ENCODE assay signal across 13 mouse cellular contexts in genomic region chr9:114988610-114989327, GRCm38 (mm10). TPM values are rescaled to one million over a fixed set of nuclear protein-coding genes. Genes with fewer than 3 reads are reported as not detected.
A peak's percentile ranks its signal among the peaks of the same experiment; 100 is the strongest.
DNase-seq lines count a peak whose midpoint lies in the region; ATAC-seq and TF ChIP-seq lines count a peak whose summit lies in the region.
"Had no signal": no experiment of that assay in that cellular context is flagged by ENCODE, and none has a peak within 500 bp of the region (broad histone marks: within the 10 kb centered on the region; RNA-seq: fewer than 3 reads in every experiment).

No protein-coding gene starts in this region.

- no peak overlapping the region for H3K27ac ChIP-seq in stomach, embryonic 16.5 days (ENCODE audit: low read length)
- no peak overlapping the region for H3K27ac ChIP-seq in stomach, postnatal 0 days (replicated peaks)
- H3K27ac ChIP-seq: neural tube, embryonic 12.5 days had no signal

- H3K27me3 ChIP-seq in stomach, embryonic 16.5 days (ENCODE audit: control insufficient read depth, insufficient read depth, low read length) = no peaks in the 10 kb centered on the region
- no peaks in the 10 kb centered on the region for H3K27me3 ChIP-seq in stomach, postnatal 0 days (ENCODE audit: control insufficient read depth, insufficient read depth, low read length)
- H3K27me3 ChIP-seq: neural tube, embryonic 12.5 days had no signal

- TF ChIP-seq EP300 in stomach, postnatal 0 days (optimal IDR thresholded peaks at IDR 0.05) = no peak

- no peak for TF ChIP-seq CTCF in stomach, postnatal 0 days (IDR thresholded peaks at IDR 0.05; ENCODE audit: low read depth)

- H3K4me3 ChIP-seq in stomach, embryonic 16.5 days (replicated peaks; ENCODE audit: low read length) = no peak overlapping the region
- H3K4me3 ChIP-seq in stomach, postnatal 0 days (ENCODE audit: low read depth, low read length) = no peak overlapping the region
- H3K4me3 ChIP-seq: neural tube, embryonic 12.5 days had no signal

- H3K9me3 ChIP-seq in stomach, embryonic 16.5 days (replicated peaks; ENCODE audit: control insufficient read depth, low read length) = no peaks in the 10 kb centered on the region; the same call in 1 of the 2 replicates
- no peaks in the 10 kb centered on the region for H3K9me3 ChIP-seq in stomach, postnatal 0 days (ENCODE audit: control insufficient read depth, low read length)

- H3K4me2 ChIP-seq in stomach, embryonic 16.5 days (ENCODE audit: low read depth, low read length) = no peak overlapping the region
- no peak overlapping the region for H3K4me2 ChIP-seq in stomach, postnatal 0 days (replicated peaks; ENCODE audit: low read depth)
- H3K4me2 ChIP-seq: neural tube, embryonic 12.5 days had no signal

- H3K4me1 ChIP-seq in stomach, embryonic 16.5 days (ENCODE audit: control insufficient read depth, insufficient read depth, low read length) = 0 out of 2 replicates have a peak, but pooled peaks cover 4% of the 10 kb centered on the region
- no peaks in the 10 kb centered on the region for H3K4me1 ChIP-seq in stomach, postnatal 0 days (replicated peaks; ENCODE audit: control insufficient read depth, insufficient read depth)

- no peak for ATAC-seq in stomach, embryonic 16.5 days (ENCODE audit: insufficient read depth, low FRiP score)
- ATAC-seq in stomach, postnatal 0 days (ENCODE audit: low FRiP score, low TSS enrichment) = no peak

- H3K9ac ChIP-seq in stomach, embryonic 16.5 days (ENCODE audit: low read length) = 0 out of 2 replicates have a peak overlapping the region, but pooled peaks have one; percentile 48
- no peak overlapping the region for H3K9ac ChIP-seq in stomach, postnatal 0 days (ENCODE audit: low read length)
- H3K9ac ChIP-seq: neural tube, embryonic 12.5 days had no signal

- DNase-seq in cerebellum, postnatal 10 days = peak; percentile 66 to 68
- no peak for DNase-seq in cerebellum, adult 11-12 months
- DNase-seq in kidney, postnatal 10 days = peak; percentile 26
- DNase-seq in kidney, adult 18-20 months = no peak
- no peak for DNase-seq in stomach, postnatal 0 days (ENCODE audit: low spot score)
- no peak for DNase-seq in spleen, adult 18-20 months
- no peak for DNase-seq in adrenal gland, postnatal 25 days
- DNase-seq: adrenal gland, postnatal 10 days; cerebellum, adult 9-10 months; lung, postnatal 36 days; thymus, postnatal 36 days had no signal

- no peaks in the 10 kb centered on the region for H3K36me3 ChIP-seq in stomach, embryonic 16.5 days (ENCODE audit: control insufficient read depth, insufficient read depth, low read length)
- no peaks in the 10 kb centered on the region for H3K36me3 ChIP-seq in stomach, postnatal 0 days (ENCODE audit: control insufficient read depth, insufficient read depth, low read length)
- H3K36me3 ChIP-seq: neural tube, embryonic 12.5 days had no signal

- 66% methylated on average over 6 of the region's 6 CpGs for WGBS in stomach, embryonic 16.5 days
- WGBS in stomach, postnatal 0 days = 69% methylated on average over 6 of the region's 6 CpGs

RNA-seq across cellular contexts. Expression of gene Rps27rt, which starts 6.2 kb away (rescaled TPM):
- 421 and 444 TPM in 2 replicates for polyA plus RNA-seq in stomach, embryonic 16.5 days (2015; fragmentation: Nextera tagmentation; extraction: Ambion mirVana)
- 682 and 701 TPM in 2 replicates for polyA plus RNA-seq in stomach, postnatal 0 days (2015; fragmentation: Nextera tagmentation; extraction: Ambion mirVana)
- total RNA-seq in adrenal gland, postnatal 25 days (2021) = 41.2 and 182 TPM in 2 replicates

RNA-seq across cellular contexts. Expression of gene Osbpl10, which starts 10.4 kb away (rescaled TPM):
- 0.95 and 1.4 TPM in 2 replicates for polyA plus RNA-seq in stomach, embryonic 16.5 days (2015; fragmentation: Nextera tagmentation; extraction: Ambion mirVana)
- polyA plus RNA-seq in stomach, postnatal 0 days (2015; fragmentation: Nextera tagmentation; extraction: Ambion mirVana) = 1.4 and 1.7 TPM in 2 replicates
- 5.3 and 7.7 TPM in 2 replicates for total RNA-seq in adrenal gland, postnatal 25 days (2021)

RNA-seq across cellular contexts. Expression of gene Gpd1l, which starts 55.0 kb away (rescaled TPM):
- polyA plus RNA-seq in stomach, embryonic 16.5 days (2015; fragmentation: Nextera tagmentation; extraction: Ambion mirVana) = 18.7 and 20.2 TPM in 2 replicates
- 17.3 and 19.2 TPM in 2 replicates for polyA plus RNA-seq in stomach, postnatal 0 days (2015; fragmentation: Nextera tagmentation; extraction: Ambion mirVana)
- total RNA-seq in adrenal gland, postnatal 25 days (2021) = 43.4 and 61.7 TPM in 2 replicates

Comparison
In these comparisons a context has a peak if more than half of its experiments do, and no peak if none do; other contexts are left out.
1. DNase-seq: peak in cerebellum, postnatal 10 days (2 of 2) and kidney, postnatal 10 days (single experiment); none in cerebellum, adult 11-12 months (single experiment), kidney, adult 18-20 months (single experiment), stomach, postnatal 0 days (single experiment), spleen, adult 18-20 months (0 of 2) and adrenal gland, postnatal 25 days (single experiment).